Mouse (Mus musculus): Measurements from ENCODE around the gene Tarm1. TPM values are rescaled to one million over a fixed set of nuclear protein-coding genes. Genes with fewer than 3 reads are reported as not detected.

The Tarm1 gene
- polyA plus RNA-seq, 1 experiment from 2014 or later: not detected

- Histone ChIP-seq H3K36me3 (ENCODE audit: control insufficient read depth, insufficient read depth, low read length) (no peaks in the 10 kb centered on the region), H3K9me3 (replicated peaks; ENCODE audit: control insufficient read depth, low read length, poor library complexity, severe bottlenecking) (no peaks in the 10 kb centered on the region), H3K4me3 (ENCODE audit: low read depth, low read length) (no peak overlapping the region), H3K27me3 (ENCODE audit: control insufficient read depth, insufficient read depth, low read depth, low read length) (no peaks in the 10 kb centered on the region), H3K27ac (ENCODE audit: low read length) (no peak overlapping the region), H3K4me1 (ENCODE audit: control insufficient read depth, insufficient read depth, low read length) (no peaks in the 10 kb centered on the region), H3K9ac (ENCODE audit: low read depth, low read length) (no peak overlapping the region), H3K4me2 (ENCODE audit: low read length) (no peak overlapping the region)
- WGBS: 75% methylated on average over 4 of the region's 4 CpGs
- no peak for ATAC-seq
Observed at GRCm38 (mm10) chr7:3447026-3447425, 55.4 kb downstream of the Tarm1 start.

GRCm38 (mm10) chr7:3446584-3446983, 55.8 kb downstream of the Tarm1 start:
- Histone ChIP-seq H3K9me3 (replicated peaks; ENCODE audit: control insufficient read depth, low read length, poor library complexity, severe bottlenecking) (no peaks in the 10 kb centered on the region), H3K36me3 (ENCODE audit: control insufficient read depth, insufficient read depth, low read length) (no peaks in the 10 kb centered on the region), H3K27ac (ENCODE audit: low read length) (no peak overlapping the region), H3K4me2 (ENCODE audit: low read length) (no peak overlapping the region), H3K27me3 (ENCODE audit: control insufficient read depth, insufficient read depth, low read depth, low read length) (no peaks in the 10 kb centered on the region), H3K9ac (ENCODE audit: low read depth, low read length) (no peak overlapping the region), H3K4me1 (ENCODE audit: control insufficient read depth, insufficient read depth, low read length) (no peaks in the 10 kb centered on the region), H3K4me3 (ENCODE audit: low read depth, low read length) (no peak overlapping the region)
- WGBS: 86% methylated on average over 3 of the region's 3 CpGs
- no peak for ATAC-seq

GRCm38 (mm10) chr7:3444678-3445077, 57.7 kb downstream of the Tarm1 start:
- ATAC-seq: no peak
- no peaks in the 10 kb centered on the region for H3K9me3 ChIP-seq (replicated peaks; ENCODE audit: control insufficient read depth, low read length, poor library complexity, severe bottlenecking)
- H3K4me2 ChIP-seq (ENCODE audit: low read length): no peak overlapping the region
- H3K4me3 ChIP-seq (ENCODE audit: low read depth, low read length): no peak overlapping the region
- H3K4me1 ChIP-seq (ENCODE audit: control insufficient read depth, insufficient read depth, low read length): no peaks in the 10 kb centered on the region
- WGBS: 86% methylated on average over 3 of the region's 3 CpGs
- no peaks in the 10 kb centered on the region for H3K27me3 ChIP-seq (ENCODE audit: control insufficient read depth, insufficient read depth, low read depth, low read length)
- H3K36me3 ChIP-seq (ENCODE audit: control insufficient read depth, insufficient read depth, low read length): no peaks in the 10 kb centered on the region
- no peak overlapping the region for H3K9ac ChIP-seq (ENCODE audit: low read depth, low read length)
- H3K27ac ChIP-seq (ENCODE audit: low read length): no peak overlapping the region

GRCm38 (mm10) chr7:3442476-3443062, 59.9 kb downstream of the Tarm1 start:
- ATAC-seq: no peak
- no peaks in the 10 kb centered on the region for H3K36me3 ChIP-seq (ENCODE audit: control insufficient read depth, insufficient read depth, low read length)
- H3K4me1 ChIP-seq (ENCODE audit: control insufficient read depth, insufficient read depth, low read length): no peaks in the 10 kb centered on the region; the same call in 1 of the 2 replicates
- no peaks in the 10 kb centered on the region for H3K27me3 ChIP-seq (ENCODE audit: control insufficient read depth, insufficient read depth, low read depth, low read length)
- H3K9me3 ChIP-seq (replicated peaks; ENCODE audit: control insufficient read depth, low read length, poor library complexity, severe bottlenecking): no peaks in the 10 kb centered on the region
- WGBS: 84% methylated on average over 10 of the region's 10 CpGs
- H3K27ac ChIP-seq (ENCODE audit: low read length): no peak overlapping the region
- H3K4me3 ChIP-seq (ENCODE audit: low read depth, low read length): no peak overlapping the region
- no peak overlapping the region for H3K4me2 ChIP-seq (ENCODE audit: low read length)
- H3K9ac ChIP-seq (ENCODE audit: low read depth, low read length): no peak overlapping the region

- Histone ChIP-seq H3K4me1 (ENCODE audit: control insufficient read depth, insufficient read depth, low read length) (no peaks in the 10 kb centered on the region; the same call in 1 of the 2 replicates), H3K9ac (ENCODE audit: low read depth, low read length) (no peak overlapping the region), H3K36me3 (ENCODE audit: control insufficient read depth, insufficient read depth, low read length) (no peaks in the 10 kb centered on the region), H3K4me3 (ENCODE audit: low read depth, low read length) (no peak overlapping the region), H3K9me3 (replicated peaks; ENCODE audit: control insufficient read depth, low read length, poor library complexity, severe bottlenecking) (no peaks in the 10 kb centered on the region), H3K27ac (ENCODE audit: low read length) (no peak overlapping the region), H3K27me3 (ENCODE audit: control insufficient read depth, insufficient read depth, low read depth, low read length) (no peaks in the 10 kb centered on the region), H3K4me2 (ENCODE audit: low read length) (no peak overlapping the region)
- no peak for ATAC-seq
- WGBS: 52% methylated on average over 8 of the region's 8 CpGs
Observed at GRCm38 (mm10) chr7:3440526-3440925, 61.9 kb downstream of the Tarm1 start.

GRCm38 (mm10) chr7:3439984-3440383, 62.4 kb downstream of the Tarm1 start:
- Histone ChIP-seq H3K36me3 (ENCODE audit: control insufficient read depth, insufficient read depth, low read length) (no peaks in the 10 kb centered on the region), H3K9ac (ENCODE audit: low read depth, low read length) (no peak overlapping the region), H3K4me2 (ENCODE audit: low read length) (no peak overlapping the region), H3K27ac (ENCODE audit: low read length) (no peak overlapping the region), H3K9me3 (replicated peaks; ENCODE audit: control insufficient read depth, low read length, poor library complexity, severe bottlenecking) (no peaks in the 10 kb centered on the region), H3K4me3 (ENCODE audit: low read depth, low read length) (no peak overlapping the region), H3K27me3 (ENCODE audit: control insufficient read depth, insufficient read depth, low read depth, low read length) (no peaks in the 10 kb centered on the region), H3K4me1 (ENCODE audit: control insufficient read depth, insufficient read depth, low read length) (no peaks in the 10 kb centered on the region; the same call in 1 of the 2 replicates)
- 88% methylated on average over 11 of the region's 11 CpGs for WGBS
- ATAC-seq: no peak

- Histone ChIP-seq H3K9ac (ENCODE audit: low read depth, low read length) (no peak overlapping the region), H3K36me3 (ENCODE audit: control insufficient read depth, insufficient read depth, low read length) (no peaks in the 10 kb centered on the region), H3K9me3 (replicated peaks; ENCODE audit: control insufficient read depth, low read length, poor library complexity, severe bottlenecking) (no peaks in the 10 kb centered on the region), H3K4me2 (ENCODE audit: low read length) (no peak overlapping the region), H3K27ac (ENCODE audit: low read length) (no peak overlapping the region), H3K27me3 (ENCODE audit: control insufficient read depth, insufficient read depth, low read depth, low read length) (no peaks in the 10 kb centered on the region), H3K4me1 (ENCODE audit: control insufficient read depth, insufficient read depth, low read length) (no peaks in the 10 kb centered on the region; the same call in 1 of the 2 replicates), H3K4me3 (ENCODE audit: low read depth, low read length) (no peak overlapping the region)
- 46% methylated on average over 5 of the region's 5 CpGs for WGBS
- ATAC-seq: no peak
Observed at GRCm38 (mm10) chr7:3437941-3438340, 64.5 kb downstream of the Tarm1 start.

Other genes starting within 250 kb of the Tarm1 start
- 32.7 and 36.4 TPM in 2 replicates for gene Myadm, start 213.5 kb downstream of the Tarm1 start, polyA plus RNA-seq (2015; fragmentation: Nextera tagmentation; extraction: Ambion mirVana)
- gene Prkcg, start 213.4 kb downstream of the Tarm1 start, polyA plus RNA-seq (2015; fragmentation: Nextera tagmentation; extraction: Ambion mirVana): 3.3 and 3.8 TPM in 2 replicates
- gene Cacng7, start 169.7 kb downstream of the Tarm1 start, polyA plus RNA-seq (2015; fragmentation: Nextera tagmentation; extraction: Ambion mirVana): 2.6 and 3.0 TPM in 2 replicates
- 13.3 and 17.3 TPM in 2 replicates for gene Cacng8, start 111.9 kb downstream of the Tarm1 start, polyA plus RNA-seq (2015; fragmentation: Nextera tagmentation; extraction: Ambion mirVana)
- 0.10 TPM in 1 of 2 replicates, not detected in the other for gene Cacng6, start 78.4 kb downstream of the Tarm1 start, polyA plus RNA-seq (2015; fragmentation: Nextera tagmentation; extraction: Ambion mirVana)
- gene Oscar, start 113.5 kb upstream of the Tarm1 start, polyA plus RNA-seq (2015; fragmentation: Nextera tagmentation; extraction: Ambion mirVana): 0.43 and 0.72 TPM in 2 replicates
- 375 and 400 TPM in 2 replicates for gene Ndufa3, start 114.7 kb upstream of the Tarm1 start, polyA plus RNA-seq (2015; fragmentation: Nextera tagmentation; extraction: Ambion mirVana)
- gene Tfpt, start 127.3 kb upstream of the Tarm1 start, polyA plus RNA-seq (2015; fragmentation: Nextera tagmentation; extraction: Ambion mirVana): 31.8 and 37.2 TPM in 2 replicates
- gene Prpf31, start 127.4 kb upstream of the Tarm1 start, polyA plus RNA-seq (2015; fragmentation: Nextera tagmentation; extraction: Ambion mirVana): 86.7 and 89.1 TPM in 2 replicates
- gene Cnot3, start 142.6 kb upstream of the Tarm1 start, polyA plus RNA-seq (2015; fragmentation: Nextera tagmentation; extraction: Ambion mirVana): 37.4 and 38.9 TPM in 2 replicates
- 12.6 and 13.2 TPM in 2 replicates for gene Leng1, start 163.2 kb upstream of the Tarm1 start, polyA plus RNA-seq (2015; fragmentation: Nextera tagmentation; extraction: Ambion mirVana)
- gene Tmc4, start 174.9 kb upstream of the Tarm1 start, polyA plus RNA-seq (2015; fragmentation: Nextera tagmentation; extraction: Ambion mirVana): 4.5 and 4.9 TPM in 2 replicates
- 262 and 285 TPM in 2 replicates for gene Tsen34, start 190.2 kb upstream of the Tarm1 start, polyA plus RNA-seq (2015; fragmentation: Nextera tagmentation; extraction: Ambion mirVana)
- gene Mboat7, start 190.9 kb upstream of the Tarm1 start, polyA plus RNA-seq (2015; fragmentation: Nextera tagmentation; extraction: Ambion mirVana): 102 and 118 TPM in 2 replicates
- gene Rps9, start 201.4 kb upstream of the Tarm1 start, polyA plus RNA-seq (2015; fragmentation: Nextera tagmentation; extraction: Ambion mirVana): 646 and 689 TPM in 2 replicates
- 0.23 and 0.31 TPM in 2 replicates for gene Pirb, start 217.8 kb upstream of the Tarm1 start, polyA plus RNA-seq (2015; fragmentation: Nextera tagmentation; extraction: Ambion mirVana)